Mouse (Mus musculus) thymus, adult 2 months (tissue): ENCODE measurements around the gene Arpc5l. TPM values are rescaled to one million over a fixed set of nuclear protein-coding genes. Genes with fewer than 3 reads are reported as not detected.

Experiments used
- DNase-seq: peaks from one replicate; pipeline ENCODE4 v3.0.0; 2021
- H3K27ac ChIP-seq: fragments of 200-500 bp; 2 replicates; pipeline ENCODE4 v1.5.1; 2012; ENCODE audit warnings: low read length, control low read depth; ENCODE audit not compliant: control insufficient read depth, insufficient read depth
- H3K27me3 ChIP-seq: fragments of 200-500 bp; 2 replicates; pipeline ENCODE4 v1.6.1; 2012; ENCODE audit warnings: mild to moderate bottlenecking, low read length, moderate library complexity, mixed read lengths; ENCODE audit not compliant: control insufficient read depth, insufficient read depth
- H3K36me3 ChIP-seq: fragments of 200-500 bp; 2 replicates; pipeline ENCODE4 v1.6.1; 2012; ENCODE audit warnings: mild to moderate bottlenecking, low read length, moderate library complexity; ENCODE audit not compliant: control insufficient read depth, insufficient read depth
- H3K4me1 ChIP-seq: fragments of 200-500 bp; replicated peaks from 2 replicates; pipeline ENCODE4 v1.6.1; 2012; ENCODE audit warnings: low read length; ENCODE audit not compliant: control insufficient read depth, insufficient read depth
- H3K4me3 ChIP-seq: fragments of 200-500 bp; 2 replicates; pipeline ENCODE4 v1.5.1; 2012; ENCODE audit warnings: mild to moderate bottlenecking, low read length, control low read depth, moderate library complexity; ENCODE audit not compliant: control insufficient read depth, insufficient read depth
- CTCF ChIP-seq: fragments of 200-500 bp; IDR thresholded peaks from 2 replicates; pipeline ENCODE4 v1.5.1; 2012; ENCODE audit warnings: mild to moderate bottlenecking, control low read depth, low read length, moderate library complexity, borderline replicate concordance; ENCODE audit not compliant: control insufficient read depth, poor library complexity, insufficient read depth; ENCODE audit errors: extremely low read depth
- POLR2A ChIP-seq: fragments of 200-500 bp; IDR thresholded peaks from 2 replicates; pipeline ENCODE4 v1.6.1; 2012; ENCODE audit warnings: mild to moderate bottlenecking, low read length, control low read depth, moderate library complexity; ENCODE audit not compliant: control insufficient read depth, poor library complexity, insufficient read depth; ENCODE audit errors: extremely low read depth
- WGBS: fragments of 180-500 bp; shearing (Covaris S2); methylation state at CpG from one replicate; pipeline ENCODE4 v1.1.7; 2018; 5-methylcytosine and 5-hydroxymethylcytosine counted together
- polyA plus RNA-seq: library from polyadenylated mRNA; depleted of rRNA; stranded (reverse); fragments of >200 nt; gene quantifications from 2 replicates; pipeline ENCODE4 v1.2.3, GENCODE M21; 2012; rRNA removed

Arpc5l gene
- polyA plus RNA-seq, result 52.9 and 53.2 TPM in 2 replicates

DNA sequence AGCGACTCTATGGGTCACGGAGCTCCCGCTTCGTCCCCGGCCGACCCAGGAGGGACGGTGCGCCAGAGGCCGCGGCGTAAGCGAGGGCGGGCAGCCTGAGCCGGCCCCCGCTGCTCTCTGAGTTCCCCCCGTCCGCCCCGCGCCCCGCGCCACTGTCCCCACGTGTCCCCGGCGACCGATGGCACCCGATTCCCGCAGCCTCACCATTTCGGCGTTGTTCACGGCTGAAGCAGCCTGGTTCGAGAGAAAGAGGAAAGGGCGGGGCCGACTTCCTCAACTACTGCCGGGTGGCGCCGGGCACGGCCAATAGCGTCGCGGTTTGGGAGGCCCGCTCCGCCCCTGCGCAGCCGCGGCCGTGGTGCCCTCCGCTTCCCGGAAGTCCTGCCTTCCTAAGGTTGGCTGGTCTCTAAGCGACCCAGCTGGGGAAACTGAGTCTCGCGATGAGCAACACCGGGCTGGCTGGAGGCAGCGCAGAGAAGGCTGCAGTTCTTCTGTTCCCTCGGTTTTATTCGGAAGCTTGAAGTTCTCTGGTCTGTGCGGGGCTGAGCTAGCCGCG is at the start of gene Arpc5l:
Gene Arpc5l (plus strand): TSS at position 469 of the 556 bp plus-strand sequence.
- H3K36me3 ChIP-seq, result peaks cover 29% of the 10 kb centered on the region
- H3K4me3 ChIP-seq, result peak within 1 kb of the TSS; percentile 91
- under 1% methylated on average over 58 of the region's 58 CpGs for WGBS
- peaks cover 15% of the 10 kb centered on the region for H3K4me1 ChIP-seq
- H3K27ac ChIP-seq, result peak within 1 kb of the TSS; percentile 6; the same call in 1 of the 2 replicates
- peak; percentile 91 for DNase-seq
- TF ChIP-seq POLR2A (peak; percentile 47; the same call in 1 of the 2 replicates), CTCF (0 out of 2 replicates have a peak, but pooled peaks have one; percentile 30)
- H3K27me3 ChIP-seq, result no peaks in the 10 kb centered on the region

DNA sequence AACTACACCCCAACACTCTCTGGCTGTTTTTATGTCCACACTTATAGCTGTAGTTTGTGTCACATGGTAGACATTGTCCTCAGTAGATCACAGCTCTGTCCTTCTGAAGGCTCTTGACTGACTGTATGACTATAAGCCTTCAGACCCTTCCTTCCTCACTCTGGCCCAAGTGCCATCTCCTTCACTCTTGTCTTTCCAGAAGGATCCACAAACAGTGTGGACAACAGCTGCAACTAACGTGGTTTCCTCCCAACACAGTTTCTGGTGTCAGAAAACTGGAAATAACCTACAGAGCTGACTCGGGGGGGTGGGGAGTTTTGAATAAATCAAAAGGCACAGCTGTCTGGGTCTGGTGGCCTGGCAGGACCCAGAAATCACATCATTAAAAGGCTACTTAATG is 49.1 kb upstream of the Arpc5l start:
- no peaks in the 10 kb centered on the region for H3K4me1 ChIP-seq
- H3K36me3 ChIP-seq, result no peaks in the 10 kb centered on the region
- WGBS, result 52% methylated on average over 2 of the region's 2 CpGs
- no peak for DNase-seq
- no peaks in the 10 kb centered on the region for H3K27me3 ChIP-seq
- no peak for TF ChIP-seq POLR2A
- no peak for TF ChIP-seq CTCF
- no peak overlapping the region for H3K27ac ChIP-seq
- no peak overlapping the region for H3K4me3 ChIP-seq

DNA sequence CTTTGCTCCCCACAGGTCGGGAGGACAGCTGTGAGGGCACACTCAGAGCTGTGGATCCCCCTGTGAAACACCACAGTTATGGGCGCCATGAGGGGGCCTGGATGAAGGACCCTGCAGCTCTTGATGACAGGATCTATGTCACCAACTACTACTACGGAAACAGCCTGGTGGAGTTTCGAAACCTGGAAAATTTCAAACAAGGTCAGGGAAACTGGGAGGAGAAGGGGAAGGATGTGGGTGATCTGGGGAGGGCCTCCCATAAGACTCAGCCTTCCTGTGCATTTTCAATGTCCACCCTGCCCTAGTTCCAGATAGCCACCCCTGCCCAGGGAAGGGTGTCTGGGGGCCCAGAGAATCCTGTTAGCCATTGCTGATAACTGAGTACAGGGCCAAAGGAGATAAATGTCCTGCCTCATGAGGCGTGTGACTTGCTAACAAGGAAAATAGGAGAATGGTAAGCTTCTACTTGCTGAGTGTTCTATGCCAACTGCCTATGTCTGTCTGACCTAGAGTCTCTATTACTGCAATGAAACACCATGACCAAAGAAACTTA is 47.4 kb upstream of the Arpc5l start:
- TF ChIP-seq POLR2A (no peak), CTCF (no peak)
- WGBS, result 95% methylated on average over 5 of the region's 5 CpGs
- Histone ChIP-seq H3K4me3 (no peak overlapping the region), H3K27ac (no peak overlapping the region), H3K4me1 (no peaks in the 10 kb centered on the region), H3K27me3 (no peaks in the 10 kb centered on the region), H3K36me3 (no peaks in the 10 kb centered on the region)
- DNase-seq, result no peak

DNA sequence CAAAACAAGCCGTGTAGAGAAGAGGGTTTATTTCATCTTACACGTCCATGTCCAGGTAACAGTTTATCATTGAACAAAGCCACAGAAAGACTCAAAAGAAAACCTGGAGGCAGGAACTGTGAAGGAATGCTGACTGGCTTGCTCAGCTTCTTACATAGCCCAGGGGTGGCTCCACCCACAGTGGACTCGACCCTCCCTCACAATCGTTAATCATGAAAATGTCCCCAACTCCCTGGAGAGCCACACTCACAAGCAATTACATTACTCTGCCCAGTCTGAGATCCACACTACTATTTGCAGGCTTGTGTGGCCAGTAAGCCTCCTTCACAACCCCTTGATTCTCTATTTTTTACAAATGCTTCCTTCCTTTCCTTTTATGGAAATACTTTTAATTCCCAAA is 41.0 kb upstream of the Arpc5l start:
- DNase-seq, result no peak
- H3K27ac ChIP-seq, result no peak overlapping the region
- no peaks in the 10 kb centered on the region for H3K4me1 ChIP-seq
- H3K4me3 ChIP-seq, result no peak overlapping the region
- 56% methylated on average over 4 of the region's 4 CpGs for WGBS
- H3K27me3 ChIP-seq, result no peaks in the 10 kb centered on the region
- no peak for TF ChIP-seq POLR2A
- TF ChIP-seq CTCF, result no peak
- no peaks in the 10 kb centered on the region for H3K36me3 ChIP-seq

DNA sequence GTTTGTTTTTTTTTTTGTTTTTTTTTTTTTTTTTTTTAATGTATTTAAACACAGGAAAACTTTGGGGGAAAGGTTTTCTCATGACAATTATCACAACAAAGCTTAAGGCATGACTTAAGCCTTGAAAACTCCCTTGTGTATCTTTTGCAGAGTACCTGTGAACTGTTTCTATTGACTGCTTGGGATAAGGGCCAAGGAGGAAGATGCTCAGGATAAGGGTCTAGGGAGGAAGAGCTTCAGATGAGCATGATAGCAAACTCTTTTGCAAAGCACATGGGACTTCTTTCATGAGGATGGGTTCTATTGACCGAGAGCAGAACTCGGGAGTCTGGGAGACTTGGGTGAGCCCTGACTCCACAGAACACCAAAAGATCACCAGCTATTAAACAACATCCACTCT is 35.5 kb upstream of the Arpc5l start:
- no peak overlapping the region for H3K27ac ChIP-seq
- no peaks in the 10 kb centered on the region for H3K27me3 ChIP-seq
- no peaks in the 10 kb centered on the region for H3K36me3 ChIP-seq
- 98% methylated on average over 2 of the region's 2 CpGs for WGBS
- TF ChIP-seq CTCF, result no peak
- no peak for TF ChIP-seq POLR2A
- no peak for DNase-seq
- no peaks in the 10 kb centered on the region for H3K4me1 ChIP-seq
- H3K4me3 ChIP-seq, result no peak overlapping the region

DNA sequence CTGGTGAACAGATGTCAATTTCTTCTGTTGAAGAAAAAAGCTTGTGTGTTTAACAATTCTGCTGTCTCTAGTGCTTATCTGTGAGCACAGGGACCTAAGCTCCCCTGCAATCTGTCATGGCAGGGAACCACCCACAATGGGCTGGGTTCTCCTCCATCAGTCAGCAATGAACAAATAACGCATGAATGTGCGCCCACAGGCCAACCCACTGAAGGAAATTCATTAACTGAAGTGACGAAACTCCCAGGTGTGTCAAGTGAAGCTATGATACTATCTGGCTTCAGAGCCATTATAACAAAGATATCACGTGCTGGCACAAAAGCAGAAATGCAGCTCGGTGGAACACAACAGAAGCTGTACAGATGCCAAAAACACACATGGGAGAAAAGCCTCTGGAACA is 35.1 kb upstream of the Arpc5l start:
- H3K27ac ChIP-seq, result no peak overlapping the region
- TF ChIP-seq CTCF (no peak), POLR2A (no peak)
- DNase-seq, result no peak
- 81% methylated on average over 5 of the region's 5 CpGs for WGBS
- H3K36me3 ChIP-seq, result no peaks in the 10 kb centered on the region
- no peaks in the 10 kb centered on the region for H3K27me3 ChIP-seq
- no peak overlapping the region for H3K4me3 ChIP-seq
- H3K4me1 ChIP-seq, result no peaks in the 10 kb centered on the region
